Mouse (Mus musculus) MEL (cell line): ENCODE data around the gene Mkrn1. TPM values are rescaled to one million over a fixed set of nuclear protein-coding genes. Genes with fewer than 3 reads are reported as not detected.
A peak's percentile ranks its signal among the peaks of the same experiment; 100 is the strongest.

Source experiments
- DNase-seq: peaks from one replicate; pipeline ENCODE4 v3.0.0; 2011; ENCODE audit warnings: low read depth, low spot score
- H3K27ac ChIP-seq: 2 replicates; pipeline ENCODE4 v1.5.1; 2012; ENCODE audit warnings: low read depth, mild to moderate bottlenecking, control low read depth, low read length, moderate library complexity; ENCODE audit not compliant: control insufficient read depth
- H3K27me3 ChIP-seq, 2 experiments: fragments of 150-350 bp in 1 of 2; sonication (generic) in 1 of 2; 2 replicates each; pipeline ENCODE4 v1.6.1; 2012; ENCODE audit warnings: low read length in 2 of 2, mild to moderate bottlenecking in 2 of 2, improper control_type of control experiment in 1 of 2, moderate library complexity in 1 of 2; ENCODE audit not compliant: insufficient read depth in 2 of 2, control insufficient read depth in 1 of 2
- H3K36me3 ChIP-seq, 2 experiments: 2 replicates each; pipeline ENCODE4 v1.6.1; 2012 to 2014; ENCODE audit warnings: low read length in 2 of 2, improper control_type of control experiment in 1 of 2, inconsistent platforms in 1 of 2, mild to moderate bottlenecking in 1 of 2; ENCODE audit not compliant: insufficient read depth in 2 of 2, control insufficient read depth in 1 of 2
- H3K4me1 ChIP-seq, 2 experiments: fragments of 150-350 bp in 1 of 2; sonication (generic) in 1 of 2; 2 replicates each; pipeline ENCODE4 v1.6.1; 2012; ENCODE audit warnings: low read length in 2 of 2, improper control_type of control experiment in 1 of 2, mild to moderate bottlenecking in 1 of 2; ENCODE audit not compliant: insufficient read depth in 2 of 2, control insufficient read depth in 1 of 2
- H3K4me3 ChIP-seq, 2 experiments: fragments of 150-350 bp in 1 of 2; sonication (generic) in 1 of 2; 2 replicates each; pipeline ENCODE4 v1.5.1; 2012; ENCODE audit warnings: low read depth in 2 of 2, low read length in 2 of 2, mild to moderate bottlenecking in 2 of 2, moderate library complexity in 2 of 2, control low read depth in 1 of 2, improper control_type of control experiment in 1 of 2; ENCODE audit not compliant: control insufficient read depth in 1 of 2, insufficient read depth in 1 of 2
- H3K79me2 ChIP-seq: 2 replicates; pipeline ENCODE4 v1.6.1; 2012; ENCODE audit warnings: mild to moderate bottlenecking, low read length, moderate library complexity; ENCODE audit not compliant: control insufficient read depth, poor library complexity, insufficient read depth
- H3K9ac ChIP-seq: 2 replicates; pipeline ENCODE4 v1.6.1; 2012; ENCODE audit warnings: low read depth, mild to moderate bottlenecking, control low read depth, low read length, moderate library complexity; ENCODE audit not compliant: control insufficient read depth, poor library complexity, severe bottlenecking
- H3K9me3 ChIP-seq: fragments of 150-350 bp; sonication (generic); replicated peaks from 2 replicates; pipeline ENCODE4 v1.6.1; 2012; ENCODE audit warnings: mild to moderate bottlenecking, low read length, improper control_type of control experiment, moderate library complexity; ENCODE audit not compliant: insufficient read depth
- CTCF ChIP-seq, 3 experiments: IDR thresholded peaks in 2 of 3; conservative IDR thresholded peaks in 1 of 3; 2 replicates each; pipeline ENCODE4 v1.5.1; 2011 to 2012; ENCODE audit warnings: low read length in 3 of 3, low read depth in 2 of 3, mild to moderate bottlenecking in 2 of 3, improper control_type of control experiment in 1 of 3, inconsistent platforms in 1 of 3, mixed read lengths in 1 of 3, moderate library complexity in 1 of 3; ENCODE audit not compliant: control insufficient read depth in 1 of 3, insufficient read depth in 1 of 3, poor library complexity in 1 of 3, severe bottlenecking in 1 of 3
- E2F4 ChIP-seq: IDR thresholded peaks from 2 replicates; pipeline ENCODE4 v1.6.1; 2011; ENCODE audit warnings: low read depth, low read length, improper control_type of control experiment, borderline replicate concordance
- EP300 ChIP-seq, 2 experiments: IDR thresholded peaks; 2 replicates each; pipeline ENCODE4 v1.6.1; 2011; ENCODE audit warnings: improper control_type of control experiment in 2 of 2, low read length in 2 of 2, low read depth in 1 of 2, mild to moderate bottlenecking in 1 of 2
- GABPA ChIP-seq: IDR thresholded peaks from 2 replicates; pipeline ENCODE4 v1.6.1; 2012; ENCODE audit warnings: low read depth, mild to moderate bottlenecking, inconsistent platforms, low read length, improper control_type of control experiment, moderate library complexity
- HCFC1 ChIP-seq: IDR thresholded peaks from 2 replicates; pipeline ENCODE4 v1.6.1; 2012; ENCODE audit warnings: low read depth, mild to moderate bottlenecking, inconsistent platforms, low read length, improper control_type of control experiment, moderate library complexity
- JUND ChIP-seq: IDR thresholded peaks from 2 replicates; pipeline ENCODE4 v1.6.1; 2011; ENCODE audit warnings: low read depth, mild to moderate bottlenecking, improper control_type of control experiment, low read length
- KAT2A ChIP-seq: conservative IDR thresholded peaks from 2 replicates; pipeline ENCODE4 v1.6.1; 2012; ENCODE audit warnings: low read depth, low read length, improper control_type of control experiment, inconsistent platforms
- MAX ChIP-seq: IDR thresholded peaks from 2 replicates; pipeline ENCODE4 v1.6.1; 2011; ENCODE audit warnings: low read length, improper control_type of control experiment
- MYB ChIP-seq: IDR thresholded peaks from 2 replicates; pipeline ENCODE4 v1.6.1; 2011; ENCODE audit warnings: mild to moderate bottlenecking, low read depth, low read length, improper control_type of control experiment
- MYC ChIP-seq: IDR thresholded peaks from 2 replicates; pipeline ENCODE4 v1.6.1; 2011; ENCODE audit warnings: low read depth, mild to moderate bottlenecking, low read length, improper control_type of control experiment, moderate library complexity
- NELFE ChIP-seq: IDR thresholded peaks from 2 replicates; pipeline ENCODE4 v1.6.1; 2011; ENCODE audit warnings: low read depth, low read length, improper control_type of control experiment
- NRF1 ChIP-seq: IDR thresholded peaks from 2 replicates; pipeline ENCODE4 v1.6.1; 2014; ENCODE audit warnings: low read depth, mild to moderate bottlenecking, inconsistent platforms, low read length, improper control_type of control experiment, moderate library complexity; ENCODE audit not compliant: poor library complexity, insufficient read depth, severe bottlenecking
- POLR2A ChIP-seq, 2 experiments: IDR thresholded peaks; 2 replicates each; pipeline ENCODE4 v1.6.1; 2011 to 2012; ENCODE audit warnings: low read length in 2 of 2, mild to moderate bottlenecking in 2 of 2, control low read depth in 1 of 2, improper control_type of control experiment in 1 of 2, low read depth in 1 of 2, moderate library complexity in 1 of 2; ENCODE audit not compliant: control insufficient read depth in 1 of 2, insufficient read depth in 1 of 2, poor library complexity in 1 of 2
- POLR2AphosphoS5 ChIP-seq: IDR thresholded peaks from 2 replicates; pipeline ENCODE4 v1.6.1; 2012; ENCODE audit warnings: low read depth, borderline replicate concordance, mild to moderate bottlenecking, inconsistent platforms, low read length, moderate library complexity, mixed read lengths
- RAD21 ChIP-seq: IDR thresholded peaks from 2 replicates; pipeline ENCODE4 v1.6.1; 2011; ENCODE audit warnings: mild to moderate bottlenecking, low read depth, low read length, improper control_type of control experiment
- RCOR1 ChIP-seq: IDR thresholded peaks from 2 replicates; pipeline ENCODE4 v1.6.1; 2012; ENCODE audit warnings: low read depth, mild to moderate bottlenecking, inconsistent platforms, low read length, improper control_type of control experiment
- SMC3 ChIP-seq: IDR thresholded peaks from 2 replicates; pipeline ENCODE4 v1.6.1; 2011; ENCODE audit warnings: low read depth, low read length, improper control_type of control experiment
- TAL1 ChIP-seq: IDR thresholded peaks from 2 replicates; pipeline ENCODE4 v1.6.1; 2012; ENCODE audit warnings: mild to moderate bottlenecking, inconsistent platforms, low read length, moderate library complexity, mixed read lengths
- UBTF ChIP-seq: IDR thresholded peaks from 2 replicates; pipeline ENCODE4 v1.6.1; 2012; ENCODE audit warnings: low read depth, mild to moderate bottlenecking, inconsistent platforms, low read length, improper control_type of control experiment, moderate library complexity, borderline replicate concordance; ENCODE audit not compliant: insufficient read depth
- USF1 ChIP-seq: IDR thresholded peaks from 2 replicates; pipeline ENCODE4 v1.6.1; 2014; ENCODE audit warnings: low read depth, mild to moderate bottlenecking, inconsistent platforms, low read length, improper control_type of control experiment, moderate library complexity
- USF2 ChIP-seq, 2 experiments: IDR thresholded peaks; 2 replicates each; pipeline ENCODE4 v1.6.1; 2011 to 2012; ENCODE audit warnings: improper control_type of control experiment in 2 of 2, low read length in 2 of 2, borderline replicate concordance in 1 of 2, inconsistent platforms in 1 of 2, low read depth in 1 of 2, mild to moderate bottlenecking in 1 of 2; ENCODE audit not compliant: insufficient read depth in 1 of 2
- ZC3H11A ChIP-seq: IDR thresholded peaks from 2 replicates; pipeline ENCODE4 v1.6.1; 2012; ENCODE audit warnings: low read depth, mild to moderate bottlenecking, inconsistent platforms, low read length, improper control_type of control experiment
- ZNF384 ChIP-seq: IDR thresholded peaks from 2 replicates; pipeline ENCODE4 v1.6.1; 2012; ENCODE audit warnings: low read depth, mild to moderate bottlenecking, inconsistent platforms, low read length, improper control_type of control experiment
- polyA plus RNA-seq, 2 experiments: library from polyadenylated mRNA; stranded (reverse) in 1 of 2; unstranded in 1 of 2; fragments of >175 nt in 1 of 2; fragments of >200 nt in 1 of 2; gene quantifications; 2 replicates each; pipeline versions ENCODE4 v1.2.1 to v1.2.4; 2012; ENCODE audit warnings: low replicate concordance in 2 of 2, low read depth in 1 of 2; ENCODE audit not compliant: insufficient read length in 2 of 2, insufficient read depth in 1 of 2, missing spikeins in 1 of 2
- total RNA-seq: library from RNA; depleted of rRNA; stranded (reverse); fragments of 300-350 nt; gene quantifications from 2 replicates; pipeline ENCODE4 v1.2.3, GENCODE M21; 2012

Gene Mkrn1
- total and polyA plus RNA-seq, 3 experiments: 57.4 to 58.1 TPM; not detected in 1

DNA sequence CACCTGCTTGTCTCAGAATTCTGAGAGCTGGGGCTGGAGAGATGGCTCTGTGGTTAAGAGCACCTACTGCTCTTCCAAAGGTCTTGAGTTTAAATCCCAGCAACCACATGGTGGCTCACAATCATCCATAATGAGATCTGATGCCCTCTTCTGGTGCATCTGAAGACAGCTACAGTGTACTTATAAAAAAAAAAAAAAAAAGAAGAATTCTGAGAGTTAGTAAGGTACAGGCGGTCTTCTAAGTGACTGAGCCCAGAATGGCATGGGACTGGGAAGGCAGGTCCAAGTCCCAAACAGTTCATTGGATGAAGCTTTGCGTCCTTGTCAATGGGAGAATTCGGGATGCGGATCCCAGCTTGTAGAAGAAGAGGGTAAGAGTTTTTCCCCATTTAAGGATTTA is 33.3 kb upstream of the Mkrn1 start:
- Histone ChIP-seq H3K27me3 (no peaks in the 10 kb centered on the region), H3K9me3 (no peaks in the 10 kb centered on the region), H3K9ac (no peak overlapping the region), H3K4me3 (no peak overlapping the region), H3K4me1 (no peaks in the 10 kb centered on the region; a peak in 1 of 4 replicates), H3K27ac (no peak overlapping the region), H3K79me2 (no peaks in the 10 kb centered on the region), H3K36me3 (no peaks in the 10 kb centered on the region)
- DNase-seq: no peak
- peak; percentile 40 for TF ChIP-seq SMC3
- TF ChIP-seq CTCF (IDR thresholded peaks at IDR 0.05 in 2 of 3, conservative IDR thresholded peaks at IDR 0.05 in 1 of 3; ENCODE audit: control insufficient read depth in 1 of 3, insufficient read depth in 1 of 3, low read depth in 2 of 3, low read length in 3 of 3, poor library complexity in 1 of 3, severe bottlenecking in 1 of 3): peak in 1 of 3 experiments; percentile 43; a peak in 2 of 6 replicates
- TF ChIP-seq USF2 (IDR thresholded peaks at IDR 0.05; ENCODE audit: borderline replicate concordance in 1 of 2, insufficient read depth in 1 of 2, low read depth in 1 of 2, low read length in 2 of 2): no peak
- peak; percentile 84 for TF ChIP-seq ZNF384

- TF ChIP-seq ZNF384: peak; percentile 43; the same call in 1 of the 2 replicates
- TF ChIP-seq TAL1: no peak
- no peak for TF ChIP-seq NRF1
- no peak for TF ChIP-seq USF2 (IDR thresholded peaks at IDR 0.05; ENCODE audit: borderline replicate concordance in 1 of 2, insufficient read depth in 1 of 2, low read depth in 1 of 2, low read length in 2 of 2)
- no peak for TF ChIP-seq JUND
- no peak for TF ChIP-seq POLR2AphosphoS5
- TF ChIP-seq E2F4: no peak
- peak; percentile 55 to 81 (median 68) for TF ChIP-seq CTCF (IDR thresholded peaks at IDR 0.05 in 2 of 3, conservative IDR thresholded peaks at IDR 0.05 in 1 of 3; ENCODE audit: control insufficient read depth in 1 of 3, insufficient read depth in 1 of 3, low read depth in 2 of 3, low read length in 3 of 3, poor library complexity in 1 of 3, severe bottlenecking in 1 of 3)
- TF ChIP-seq ZC3H11A: peak; percentile 51
- peak; percentile 69; the same call in 1 of the 2 replicates for TF ChIP-seq MYC
- no peak for TF ChIP-seq USF1
- no peak for TF ChIP-seq UBTF
- TF ChIP-seq RAD21: peak; percentile 61
- no peak for TF ChIP-seq POLR2A (IDR thresholded peaks at IDR 0.05; ENCODE audit: control insufficient read depth in 1 of 2, insufficient read depth in 1 of 2, low read depth in 1 of 2, low read length in 2 of 2, poor library complexity in 1 of 2)
- no peak for TF ChIP-seq RCOR1
- no peak for TF ChIP-seq EP300 (IDR thresholded peaks at IDR 0.05; ENCODE audit: low read depth in 1 of 2, low read length in 2 of 2)
- TF ChIP-seq GABPA: no peak
- TF ChIP-seq MAX: no peak
- no peak for TF ChIP-seq HCFC1
- TF ChIP-seq NELFE: no peak
- no peak for TF ChIP-seq MYB
- TF ChIP-seq KAT2A: no peak
- TF ChIP-seq SMC3: peak; percentile 86
- peak; percentile 63 for DNase-seq
Measured at GRCm38 (mm10) chr6:39451033-39451432, 30.8 kb upstream of the Mkrn1 start.

More at GRCm38 (mm10) chr6:39451033-39451432, 30.8 kb upstream of the Mkrn1 start:
- H3K4me3 ChIP-seq: no peak overlapping the region
- H3K9ac ChIP-seq: no peak overlapping the region
- no peaks in the 10 kb centered on the region for H3K9me3 ChIP-seq
- H3K36me3 ChIP-seq: peaks cover 0 to 3% of the 10 kb centered on the region in 2 experiments; a peak in 1 of 4 replicates
- no peak overlapping the region for H3K27ac ChIP-seq
- no peaks in the 10 kb centered on the region for H3K27me3 ChIP-seq
- H3K79me2 ChIP-seq: no peaks in the 10 kb centered on the region
- peaks cover 0 to 6% of the 10 kb centered on the region in 2 experiments; a peak in 2 of 4 replicates for H3K4me1 ChIP-seq
